Mouse (Mus musculus) central nervous system, embryonic 18 days (tissue): ENCODE data around the gene Mmd. TPM values are rescaled to one million over a fixed set of nuclear protein-coding genes. Genes with fewer than 3 reads are reported as not detected.

Experiments
- polyA plus RNA-seq: library from polyadenylated mRNA; depleted of rRNA; stranded (reverse); fragments of >200 nt; gene quantifications from 2 replicates; pipeline ENCODE4 v1.2.3, GENCODE M21; 2012; rRNA removed

Mmd gene
- polyA plus RNA-seq, result 92.1 and 94.4 TPM in 2 replicates

DNA sequence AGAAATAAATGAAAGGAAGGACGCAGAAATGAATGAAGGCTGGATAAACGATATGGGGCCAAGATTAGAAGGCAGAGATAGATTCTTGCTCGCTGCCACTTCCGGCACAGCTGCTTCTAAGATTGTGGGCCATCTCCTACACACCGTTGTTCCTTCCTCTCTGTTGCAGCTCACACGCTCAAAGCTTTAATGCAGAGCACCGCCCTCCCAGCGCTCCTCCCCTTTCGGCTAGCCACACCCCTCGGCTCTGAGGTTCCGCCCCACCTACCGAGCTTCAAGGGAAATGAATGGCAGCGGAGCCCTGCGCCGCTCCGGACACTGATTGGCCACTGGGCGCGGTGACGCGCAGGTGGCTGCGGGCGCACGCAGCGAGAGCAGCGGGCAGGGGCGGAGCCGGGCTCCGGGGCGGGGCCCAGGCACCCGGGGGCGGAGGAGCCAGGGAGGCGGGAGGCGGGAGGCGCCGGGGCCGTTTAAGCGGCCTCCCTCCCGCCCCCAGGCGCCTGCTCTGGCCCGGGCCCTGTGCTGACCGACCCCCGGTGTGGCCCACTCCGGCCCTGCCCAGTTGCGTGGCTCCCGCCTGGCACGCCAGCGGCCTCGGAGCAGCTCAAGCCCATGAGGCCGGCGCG is at the start of gene Mmd:
Gene Mmd, plus strand, starts transcription at position 432 of the 626 bp plus-strand sequence.

Other genes with a start within 250 kb of the Mmd start
- gene Pctp, start 246.6 kb upstream of the Mmd start, polyA plus RNA-seq, result 0.51 and 0.76 TPM in 2 replicates
- gene Tmem100, start 219.1 kb upstream of the Mmd start, polyA plus RNA-seq, result 8.7 and 10.9 TPM in 2 replicates
- 12.7 and 12.9 TPM in 2 replicates for gene Gm45716, start 61.8 kb upstream of the Mmd start, polyA plus RNA-seq
- 4.8 and 5.4 TPM in 2 replicates for gene Hlf, start 141.4 kb downstream of the Mmd start, polyA plus RNA-seq